Mouse (Mus musculus) layer of hippocampus, postnatal 14 days (tissue): ENCODE results near the gene Rab6a. TPM values are rescaled to one million over a fixed set of nuclear protein-coding genes. Genes with fewer than 3 reads are reported as not detected.

Source experiments
- DNase-seq, 2 experiments: peaks; one replicate each; pipeline ENCODE4 v3.0.0; 2021 to 2022; ENCODE audit warnings: low spot score in 2 of 2, mixed read lengths in 1 of 2
- total RNA-seq, 2 experiments: library from RNA; stranded (reverse); gene quantifications; 2 replicates each; pipeline ENCODE4 v1.2.3; 2021

The Rab6a gene
- total RNA-seq, 2 experiments from 2014 or later = 374 to 378 TPM

- DNase-seq = no peak
These were observed 9.1 kb downstream of the Rab6a start for GRCm38 (mm10) chr7:100616121-100616857.

DNA sequence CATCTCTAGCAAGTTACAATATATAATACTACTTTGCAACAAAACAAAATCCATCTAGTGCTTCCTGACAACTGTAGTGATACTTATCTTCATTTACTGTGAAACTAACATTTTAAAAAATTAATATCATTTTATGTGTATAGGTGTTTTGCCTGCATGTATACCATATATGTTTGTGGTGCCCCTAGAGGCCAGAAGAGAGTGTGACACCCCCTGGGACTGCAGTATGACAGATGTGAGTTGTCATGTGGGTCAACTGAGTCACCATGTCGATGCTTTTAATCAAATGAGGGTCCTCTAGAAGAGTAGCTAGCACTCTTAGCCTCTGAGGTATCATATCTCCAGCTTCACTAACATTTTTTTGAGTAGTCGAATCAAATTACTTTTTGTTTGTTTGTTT lies 15.1 kb downstream of the Rab6a start:
- DNase-seq = no peak

- no peak for DNase-seq
These were observed 17.3 kb downstream of the Rab6a start for GRCm38 (mm10) chr7:100624538-100624937.

GRCm38 (mm10) chr7:100637657-100638056 lies 30.4 kb downstream of the Rab6a start:
- DNase-seq = no peak

DNA sequence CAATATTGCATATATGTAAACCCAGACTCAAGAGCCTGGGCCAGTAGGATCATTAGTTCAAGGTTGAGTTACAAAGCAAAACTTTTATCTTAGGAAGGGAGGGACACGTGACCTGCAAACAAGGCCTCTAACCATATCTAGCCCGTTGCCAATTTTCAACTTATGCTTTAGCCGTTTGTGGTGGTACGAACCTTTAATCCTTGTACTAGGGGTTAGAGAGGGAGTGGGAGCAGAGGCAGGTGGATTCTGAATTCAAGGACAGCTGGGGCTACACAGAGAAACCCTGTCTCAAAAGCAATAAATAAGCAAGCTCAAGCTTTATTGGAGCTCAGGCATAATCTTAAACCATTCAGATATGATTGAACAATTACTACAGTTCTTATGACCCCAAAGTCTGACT lies 35.2 kb downstream of the Rab6a start:
- DNase-seq = no peak

- peak; percentile 67 to 78 for DNase-seq
These were observed 37.9 kb downstream of the Rab6a start for GRCm38 (mm10) chr7:100645147-100645546.

GRCm38 (mm10) chr7:100649095-100649494 lies 41.9 kb downstream of the Rab6a start:
- DNase-seq = no peak

GRCm38 (mm10) chr7:100649826-100650225 lies 42.6 kb downstream of the Rab6a start:
- DNase-seq = no peak

- no peak for DNase-seq
These were observed 43.2 kb downstream of the Rab6a start for GRCm38 (mm10) chr7:100650421-100650820.

DNA sequence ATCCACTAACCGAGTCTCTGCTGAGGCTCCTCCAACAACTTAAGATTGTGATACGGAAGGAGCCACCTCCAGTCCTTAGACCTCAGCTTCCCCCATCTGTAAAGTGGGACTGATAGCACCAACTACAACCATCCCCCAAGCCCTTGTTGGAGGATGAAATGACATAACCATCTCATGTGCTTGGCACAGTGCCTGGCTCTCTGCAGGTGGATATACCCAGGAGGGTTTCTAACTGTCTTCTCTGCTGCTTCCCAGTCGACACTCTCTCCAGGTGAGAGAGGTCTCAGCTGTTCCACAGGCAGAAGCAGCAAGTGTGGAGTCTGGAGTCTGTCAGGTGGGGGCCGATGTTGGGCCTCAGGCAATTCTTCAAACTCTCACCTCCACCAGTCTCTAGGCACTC lies 43.8 kb downstream of the Rab6a start:
- DNase-seq = no peak

DNA sequence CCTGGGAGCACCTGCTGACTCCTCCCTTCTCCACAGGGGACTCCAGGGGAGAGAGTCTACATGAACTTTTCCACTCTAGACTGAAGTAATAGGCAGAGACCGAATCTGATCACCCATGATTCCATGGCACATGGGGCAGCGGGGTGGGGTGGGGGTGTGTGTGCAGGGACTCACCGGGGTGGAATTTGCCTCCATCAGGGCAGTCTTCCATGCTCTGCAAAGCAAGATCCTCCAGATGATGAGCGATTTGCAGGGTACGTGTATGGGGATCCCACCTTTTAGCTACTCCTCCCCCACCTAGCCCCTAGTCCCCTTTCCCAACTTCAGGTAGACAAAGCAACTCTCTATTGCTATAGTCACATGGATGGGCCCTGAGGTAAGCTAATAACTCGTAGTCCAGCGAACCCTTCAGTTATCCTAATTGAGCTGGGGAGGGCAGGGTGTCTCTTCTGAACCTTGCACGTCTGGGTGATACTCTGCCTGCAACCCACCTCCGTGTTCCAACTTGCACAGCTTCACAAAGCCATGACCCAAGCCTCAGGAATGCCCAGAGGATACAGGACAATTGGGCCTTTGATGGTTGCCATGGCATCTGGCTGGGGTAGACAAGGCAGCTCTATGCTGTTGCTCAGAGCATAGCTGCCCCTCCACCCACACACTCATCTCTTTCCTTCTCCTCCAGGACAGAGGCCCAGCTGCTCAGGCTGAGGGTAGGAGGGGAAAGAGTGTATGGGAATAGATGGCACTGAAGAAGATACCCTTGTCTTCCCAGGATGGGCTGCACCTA lies 46.5 kb downstream of the Rab6a start:
- DNase-seq = peak; percentile 42 to 77

- no peak for DNase-seq
These were observed 47.2 kb downstream of the Rab6a start for GRCm38 (mm10) chr7:100654441-100654840.

GRCm38 (mm10) chr7:100656739-100657138 lies 49.5 kb downstream of the Rab6a start:
- DNase-seq = peak in 1 of 2 experiments; percentile 57

GRCm38 (mm10) chr7:100658093-100658578 lies 50.9 kb downstream of the Rab6a start:
- no peak for DNase-seq

DNA sequence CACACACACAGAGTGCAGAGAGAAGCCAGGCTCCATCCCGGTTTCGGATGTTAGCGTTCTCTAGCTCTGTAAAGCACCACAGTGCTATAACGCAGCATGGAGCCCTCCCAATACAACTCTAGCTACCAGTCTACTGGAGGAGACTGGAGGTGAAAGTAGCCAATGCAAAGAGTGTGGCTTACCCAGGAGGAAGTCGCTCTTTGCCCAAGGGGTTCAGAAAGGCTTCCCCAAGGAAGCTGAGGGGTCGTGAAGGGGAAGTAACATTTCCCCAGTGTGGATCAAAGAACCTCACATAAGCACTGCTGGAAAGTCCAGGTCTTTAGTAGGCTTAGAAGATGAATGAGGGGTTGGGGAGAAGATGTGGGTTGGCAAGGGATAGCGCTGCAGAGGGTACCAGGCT lies 54.1 kb downstream of the Rab6a start:
- no peak for DNase-seq

DNA sequence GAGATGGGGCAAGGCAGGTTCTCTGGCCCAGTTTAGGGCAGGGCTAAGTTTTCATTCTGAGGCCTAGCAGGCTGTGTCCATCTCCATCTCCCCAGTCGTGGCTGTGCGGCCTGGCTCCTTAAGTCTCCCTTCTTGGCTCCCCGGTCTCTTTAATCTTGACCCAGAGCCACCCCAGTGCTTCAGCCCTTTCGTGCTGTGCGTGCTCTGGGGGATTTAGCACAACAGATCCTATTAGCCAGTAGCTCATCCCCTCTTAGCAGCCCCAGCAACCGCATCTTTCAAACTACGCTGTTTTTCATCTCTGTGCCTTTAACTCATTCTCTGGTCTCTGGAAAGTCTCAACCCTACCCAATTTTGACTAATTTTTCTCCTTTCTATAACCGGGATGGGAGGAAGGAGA lies 55.0 kb downstream of the Rab6a start, which contains the start of gene Plekhb1:
TSS of gene Plekhb1 (minus strand) at position 184 of the 400 bp plus-strand sequence.
- no peak for DNase-seq

DNA sequence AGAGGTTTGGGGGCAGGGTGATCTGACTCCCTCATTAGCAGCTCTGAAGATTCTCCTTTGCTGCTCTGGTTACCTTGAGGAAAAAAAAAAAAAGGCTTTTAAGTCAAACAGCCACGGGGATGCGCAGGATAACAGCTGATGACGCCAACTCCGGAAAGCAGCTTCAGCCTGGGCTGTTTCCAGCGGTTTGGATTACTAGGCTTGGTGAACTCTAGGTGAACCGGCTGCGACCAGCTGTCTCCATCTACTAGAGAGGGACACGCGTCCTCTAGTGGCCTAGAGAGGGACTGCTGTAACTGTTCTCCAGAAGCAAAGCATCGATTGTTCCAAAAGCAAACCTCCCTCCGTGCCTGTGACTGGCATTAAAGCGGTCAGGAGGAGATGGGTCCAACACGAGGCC lies 56.0 kb downstream of the Rab6a start:
- peak; percentile 92 for DNase-seq

DNA sequence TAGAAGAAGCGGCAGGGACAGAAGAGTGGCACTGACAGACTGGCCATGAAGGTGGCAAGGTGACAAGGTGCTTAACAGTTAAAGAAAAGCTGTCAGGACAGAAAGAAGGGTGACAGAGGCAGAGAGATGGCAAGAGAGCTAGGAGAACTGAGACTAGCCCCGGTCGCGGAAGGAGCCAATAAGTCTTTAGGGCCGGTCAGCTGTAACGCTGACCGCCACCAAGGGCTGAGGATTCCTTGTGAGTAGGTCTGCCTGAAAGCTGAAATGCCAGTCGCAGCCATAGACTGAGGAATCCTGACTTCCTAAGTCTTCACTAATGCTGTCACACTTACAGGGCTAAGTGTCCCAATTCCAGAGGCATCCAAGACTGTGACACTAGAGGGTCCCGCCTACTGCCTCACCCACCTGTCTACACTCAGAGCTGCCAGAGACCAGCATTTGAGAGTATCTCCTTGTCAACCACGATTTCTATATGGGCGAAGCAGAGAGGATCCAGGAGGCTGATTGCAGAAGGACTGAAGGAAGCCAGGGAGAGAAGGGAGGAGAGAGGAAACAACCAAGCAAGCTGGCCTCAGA lies 56.6 kb downstream of the Rab6a start:
- no peak for DNase-seq

- DNase-seq = no peak
These were observed 63.4 kb downstream of the Rab6a start for GRCm38 (mm10) chr7:100670646-100671045.

GRCm38 (mm10) chr7:100673452-100673851 lies 66.2 kb downstream of the Rab6a start:
- DNase-seq = no peak

- no peak for DNase-seq
These were observed 67.7 kb downstream of the Rab6a start for GRCm38 (mm10) chr7:100674941-100675340.

- no peak for DNase-seq
These were observed 70.8 kb downstream of the Rab6a start for GRCm38 (mm10) chr7:100678052-100678451.
